Mouse (Mus musculus) limb, embryonic 11.5 days (tissue): ENCODE data around the gene Man2a2. TPM values are rescaled to one million over a fixed set of nuclear protein-coding genes. Genes with fewer than 3 reads are reported as not detected.

ENCODE experiments used
- ATAC-seq: fragments of 200-750 bp; cut with Nextera tagmentation; 2 replicates; pipeline ENCODE4 v1.8.0; 2017; ENCODE audit warnings: low read depth; ENCODE audit not compliant: insufficient number of reproducible peaks, low FRiP score, low TSS enrichment
- DNase-seq: peaks from one replicate; pipeline ENCODE4 v3.0.0-alpha.2; 2015; ENCODE audit warnings: low spot score
- H3K27ac ChIP-seq: fragments of 300-500 bp; sonication (generic); replicated peaks from 2 replicates; pipeline ENCODE4 v1.5.1; 2014; ENCODE audit warnings: low read depth, mild to moderate bottlenecking, low read length
- H3K27me3 ChIP-seq: fragments of 300-500 bp; sonication (generic); 2 replicates; pipeline ENCODE4 v1.6.1; 2014; ENCODE audit warnings: mild to moderate bottlenecking, low read length, mixed read lengths; ENCODE audit not compliant: control insufficient read depth, insufficient read depth
- H3K36me3 ChIP-seq: fragments of 300-500 bp; sonication (generic); 2 replicates; pipeline ENCODE4 v1.6.1; 2014; ENCODE audit warnings: mild to moderate bottlenecking, low read length, moderate library complexity, mixed read lengths; ENCODE audit not compliant: control insufficient read depth, insufficient read depth
- H3K4me1 ChIP-seq: fragments of 300-500 bp; sonication (generic); 2 replicates; pipeline ENCODE4 v1.6.1; 2014; ENCODE audit warnings: low read length, mixed read lengths; ENCODE audit not compliant: control insufficient read depth, insufficient read depth
- H3K4me2 ChIP-seq: fragments of 300-500 bp; sonication (generic); 2 replicates; pipeline ENCODE4 v1.6.1; 2014; ENCODE audit warnings: low read depth, mild to moderate bottlenecking, moderate library complexity; ENCODE audit not compliant: severe bottlenecking
- H3K4me3 ChIP-seq: fragments of 300-500 bp; sonication (generic); 2 replicates; pipeline ENCODE4 v1.5.1; 2014; ENCODE audit warnings: low read depth, low read length
- H3K9ac ChIP-seq: fragments of 300-500 bp; sonication (generic); 2 replicates; pipeline ENCODE4 v1.6.1; 2014; ENCODE audit warnings: mild to moderate bottlenecking, low read length
- H3K9me3 ChIP-seq: fragments of 300-500 bp; sonication (generic); 2 replicates; pipeline ENCODE4 v1.6.1; 2016; ENCODE audit warnings: low read length; ENCODE audit not compliant: control insufficient read depth
- WGBS: fragments of 180-500 bp; shearing (Covaris S2); extraction: QIAGEN DNeasy Blood & Tissue Kit; methylation state at CpG from one replicate; pipeline ENCODE4 v1.1.7; 2014; 5-methylcytosine and 5-hydroxymethylcytosine counted together
- polyA plus RNA-seq: library from polyadenylated mRNA; unstranded; fragments of >200 nt; fragmentation: Nextera tagmentation; extraction: Ambion mirVana; gene quantifications from 2 replicates; pipeline ENCODE4 v1.2.1, GENCODE M21; 2014

The Man2a2 gene
- polyA plus RNA-seq, 1 experiment from 2014 or later, result 12.5 TPM

DNA sequence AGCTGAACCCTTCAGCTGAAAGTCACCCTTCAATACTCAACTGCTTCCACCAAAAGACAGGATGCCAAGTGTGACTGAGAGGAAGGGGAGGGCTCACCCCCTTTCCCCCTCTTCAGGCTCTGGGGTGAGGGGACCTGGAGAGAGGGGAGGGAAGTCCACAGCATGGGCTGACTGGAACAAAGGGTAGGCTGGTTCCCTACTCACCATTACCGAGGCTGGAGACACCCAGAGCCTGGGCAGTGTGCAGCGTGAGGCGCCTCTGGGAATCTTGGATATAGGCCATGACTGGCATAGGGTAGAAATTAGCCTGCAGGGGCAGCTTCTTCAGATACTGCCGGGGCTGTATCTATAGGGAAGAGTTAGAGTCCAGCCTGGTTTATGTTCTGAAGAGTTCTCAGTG is 13.1 kb downstream of the Man2a2 start:
- ATAC-seq (no peak), DNase-seq (no peak)
- Histone ChIP-seq H3K4me1 (no peaks in the 10 kb centered on the region), H3K27me3 (no peaks in the 10 kb centered on the region), H3K36me3 (peaks cover 35% of the 10 kb centered on the region), H3K9me3 (no peaks in the 10 kb centered on the region), H3K9ac (no peak overlapping the region), H3K27ac (no peak overlapping the region), H3K4me3 (no peak overlapping the region), H3K4me2 (no peak overlapping the region)
- 84% methylated on average over 4 of the region's 4 CpGs for WGBS

DNA sequence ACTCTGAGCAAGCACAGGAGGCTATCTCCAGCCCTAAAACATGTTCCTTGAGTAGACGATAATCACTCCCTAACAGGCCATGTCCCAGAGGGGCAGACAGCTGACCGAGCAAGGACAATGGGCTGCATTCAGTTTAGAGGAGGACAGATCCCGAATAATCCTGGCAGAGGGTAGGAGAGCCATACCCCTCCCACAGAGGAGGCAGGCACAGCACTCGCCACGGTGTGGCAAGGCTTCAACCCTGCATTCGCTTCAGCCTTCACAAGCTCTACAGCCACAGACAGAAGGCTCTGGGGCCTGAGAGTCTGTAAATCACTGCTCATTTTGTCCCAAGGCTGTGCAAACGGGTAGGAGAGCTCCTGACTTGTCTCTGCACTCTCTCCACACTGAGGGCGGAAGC is 14.0 kb downstream of the Man2a2 start:
- DNase-seq (no peak), ATAC-seq (no peak)
- no peak overlapping the region for H3K27ac ChIP-seq

DNA sequence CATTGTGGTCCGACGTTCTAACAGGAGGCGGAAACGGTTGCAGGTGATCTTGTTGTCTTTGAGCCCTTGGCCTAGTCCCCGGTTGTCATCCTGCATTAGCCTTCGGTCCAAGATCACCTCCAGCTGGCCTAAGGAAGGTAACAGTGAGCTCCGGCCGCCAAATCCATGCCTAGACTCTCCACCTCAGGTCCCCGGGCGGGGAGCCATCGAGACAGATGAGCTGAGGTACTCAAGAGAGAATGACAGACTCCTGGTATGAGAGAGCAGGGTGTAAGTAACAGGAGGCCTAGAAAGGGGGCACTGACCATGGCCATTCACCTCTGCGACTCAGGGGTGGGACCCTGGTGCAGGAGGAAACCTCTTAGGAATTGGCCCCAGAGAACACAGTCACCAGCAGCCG is 14.8 kb downstream of the Man2a2 start:
- H3K4me2 ChIP-seq, result no peak overlapping the region
- H3K27me3 ChIP-seq, result no peaks in the 10 kb centered on the region
- ATAC-seq (no peak), DNase-seq (no peak)
- WGBS, result 97% methylated on average over 13 of the region's 13 CpGs
- peaks cover 36% of the 10 kb centered on the region for H3K36me3 ChIP-seq
- no peak overlapping the region for H3K27ac ChIP-seq
- H3K4me1 ChIP-seq, result no peaks in the 10 kb centered on the region
- no peaks in the 10 kb centered on the region for H3K9me3 ChIP-seq
- H3K4me3 ChIP-seq, result no peak overlapping the region
- H3K9ac ChIP-seq, result no peak overlapping the region

More for the DNA sequence above, 14.0 kb downstream of the Man2a2 start:
- WGBS, result 77% methylated on average over 8 of the region's 8 CpGs
- no peaks in the 10 kb centered on the region for H3K9me3 ChIP-seq
- no peaks in the 10 kb centered on the region for H3K4me1 ChIP-seq
- H3K27me3 ChIP-seq, result no peaks in the 10 kb centered on the region
- no peak overlapping the region for H3K4me3 ChIP-seq
- no peak overlapping the region for H3K9ac ChIP-seq
- peaks cover 35% of the 10 kb centered on the region for H3K36me3 ChIP-seq
- H3K4me2 ChIP-seq, result no peak overlapping the region

DNA sequence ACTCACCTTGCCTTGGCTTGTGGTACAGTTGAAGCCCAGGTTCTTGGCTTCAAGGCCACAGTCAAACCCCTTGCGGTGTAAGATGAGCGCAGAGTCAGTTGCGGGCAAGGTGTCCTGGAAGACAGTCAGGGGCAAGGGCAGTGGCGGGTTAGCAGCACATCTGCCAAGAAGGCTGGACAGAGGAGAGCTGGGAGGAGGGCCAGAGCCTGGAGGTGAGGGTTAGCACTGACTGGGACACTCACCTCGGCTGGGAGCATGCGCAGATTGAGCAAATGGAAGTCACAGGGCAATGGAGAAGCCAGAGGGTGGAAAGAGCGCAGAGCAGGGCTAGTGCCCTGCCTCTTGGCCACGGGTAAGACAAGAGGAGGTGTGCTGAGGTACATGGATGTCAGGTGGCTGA is 18.3 kb downstream of the Man2a2 start:
- ATAC-seq (no peak), DNase-seq (no peak)
- H3K27ac ChIP-seq, result no peak overlapping the region
- H3K4me2 ChIP-seq, result no peak overlapping the region
- H3K36me3 ChIP-seq, result peaks cover 30% of the 10 kb centered on the region
- peaks cover 7% of the 10 kb centered on the region; the same call in 1 of the 2 replicates for H3K4me1 ChIP-seq
- no peaks in the 10 kb centered on the region for H3K9me3 ChIP-seq
- no peak overlapping the region for H3K9ac ChIP-seq
- no peak overlapping the region for H3K4me3 ChIP-seq
- 86% methylated on average over 8 of the region's 8 CpGs for WGBS
- no peaks in the 10 kb centered on the region for H3K27me3 ChIP-seq

DNA sequence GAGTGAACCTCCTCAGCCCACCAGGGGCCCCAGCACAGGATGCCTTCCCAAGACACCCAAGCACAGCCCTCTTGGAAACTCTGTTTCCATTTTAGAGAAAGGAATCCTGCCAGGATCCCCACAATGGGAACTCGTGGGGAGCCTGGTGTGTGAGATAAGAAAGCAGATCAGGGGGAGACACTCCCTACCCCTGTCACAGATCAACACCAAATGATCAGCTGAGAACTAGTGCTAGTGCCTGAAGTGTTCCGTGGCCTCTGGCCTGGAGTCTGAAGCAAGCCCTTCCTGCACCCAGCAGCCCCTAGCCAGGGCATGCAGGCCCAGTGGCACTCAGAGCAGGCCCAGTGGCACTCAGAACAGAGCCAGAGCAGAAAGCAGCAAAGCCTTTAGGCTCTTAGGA is 20.4 kb downstream of the Man2a2 start:
- no peak overlapping the region for H3K9ac ChIP-seq
- no peak overlapping the region for H3K4me3 ChIP-seq
- peaks cover 17% of the 10 kb centered on the region for H3K4me1 ChIP-seq
- H3K4me2 ChIP-seq, result no peak overlapping the region
- no peaks in the 10 kb centered on the region for H3K9me3 ChIP-seq
- no peak overlapping the region for H3K27ac ChIP-seq
- H3K36me3 ChIP-seq, result peaks cover 23% of the 10 kb centered on the region; the same call in 1 of the 2 replicates
- DNase-seq, result no peak
- no peak for ATAC-seq
- H3K27me3 ChIP-seq, result no peaks in the 10 kb centered on the region
- 84% methylated on average over 2 of the region's 2 CpGs for WGBS

DNA sequence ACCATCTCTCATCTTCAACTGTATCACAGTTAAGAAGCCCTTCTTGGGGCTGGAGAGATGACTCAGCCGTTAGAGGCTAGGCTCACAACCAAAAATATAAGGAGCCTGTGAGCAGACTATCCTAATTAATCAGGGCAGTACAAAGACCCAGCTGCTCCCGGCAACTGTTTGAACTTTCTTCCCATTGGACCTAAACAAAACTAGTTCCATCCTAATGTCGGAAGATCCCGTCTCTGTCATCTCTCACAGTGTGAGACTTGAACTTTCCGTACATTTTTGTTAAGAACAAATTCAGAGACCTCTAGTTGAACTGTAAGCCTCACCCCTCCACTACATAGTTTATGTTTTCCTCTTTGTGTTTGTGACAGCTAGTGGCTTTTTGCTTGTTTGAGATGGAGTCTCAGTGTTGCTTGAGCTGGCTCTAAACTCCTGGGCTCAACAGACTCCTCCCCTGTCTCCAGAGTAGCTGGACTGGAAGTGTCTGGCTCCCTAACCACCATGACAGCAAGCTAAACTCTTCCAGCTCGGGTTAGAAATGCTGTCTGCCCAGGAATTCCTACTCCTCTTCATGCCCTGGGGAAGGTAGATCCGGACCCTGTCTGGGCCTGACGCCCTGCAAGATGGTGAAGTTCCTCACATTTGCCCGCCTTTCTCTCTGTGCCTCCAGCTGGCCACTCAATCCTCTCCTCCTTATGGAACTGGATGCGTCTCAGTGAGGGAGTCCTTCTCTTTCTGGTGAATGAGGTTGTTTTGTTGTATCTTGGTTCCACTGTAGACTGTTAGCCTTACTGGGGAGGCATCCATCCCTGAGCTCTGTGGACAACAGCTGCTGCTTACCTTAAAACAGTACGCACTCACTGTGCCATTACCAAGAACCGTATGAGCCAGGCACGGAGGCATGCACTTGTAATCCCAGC is 23.2 kb downstream of the Man2a2 start:
- no peak overlapping the region for H3K4me2 ChIP-seq
- ATAC-seq (no peak), DNase-seq (no peak)
- no peak overlapping the region; the same call in none of the 2 replicates for H3K27ac ChIP-seq
- WGBS, result 60% methylated on average over 13 of the region's 13 CpGs
- peaks cover 13% of the 10 kb centered on the region; the same call in 1 of the 2 replicates for H3K36me3 ChIP-seq
- no peaks in the 10 kb centered on the region for H3K9me3 ChIP-seq
- H3K9ac ChIP-seq, result no peak overlapping the region
- no peaks in the 10 kb centered on the region for H3K27me3 ChIP-seq
- H3K4me1 ChIP-seq, result peaks cover 21% of the 10 kb centered on the region
- H3K4me3 ChIP-seq, result no peak overlapping the region

DNA sequence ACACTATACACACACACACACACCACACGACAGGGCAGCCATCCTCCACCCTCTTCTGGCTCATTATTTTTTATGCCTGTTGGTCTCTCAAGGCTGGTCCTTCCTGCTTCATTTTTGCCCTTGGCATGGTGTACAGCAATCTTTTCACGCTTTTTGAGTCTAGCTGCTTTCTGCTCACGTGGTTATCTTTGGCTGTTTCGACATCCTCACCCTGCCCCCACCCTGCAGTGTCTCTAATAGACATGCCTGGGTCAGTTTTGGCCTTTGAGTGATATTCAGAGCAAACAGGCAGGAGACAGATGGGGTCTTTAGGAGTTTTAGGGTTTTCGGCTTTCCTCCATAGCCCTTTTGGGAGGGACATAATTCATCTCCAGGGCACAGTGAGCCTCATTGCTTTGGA is 24.3 kb downstream of the Man2a2 start:
- H3K4me2 ChIP-seq, result no peak overlapping the region
- no peak overlapping the region for H3K4me3 ChIP-seq
- H3K4me1 ChIP-seq, result peaks cover 21% of the 10 kb centered on the region
- ATAC-seq, result no peak
- WGBS, result 84% methylated on average over 5 of the region's 5 CpGs
- H3K27ac ChIP-seq, result no peak overlapping the region
- no peaks in the 10 kb centered on the region for H3K9me3 ChIP-seq
- no peak overlapping the region for H3K9ac ChIP-seq
- no peaks in the 10 kb centered on the region for H3K27me3 ChIP-seq
- no peak for DNase-seq
- H3K36me3 ChIP-seq, result peaks cover 11% of the 10 kb centered on the region; the same call in 1 of the 2 replicates

DNA sequence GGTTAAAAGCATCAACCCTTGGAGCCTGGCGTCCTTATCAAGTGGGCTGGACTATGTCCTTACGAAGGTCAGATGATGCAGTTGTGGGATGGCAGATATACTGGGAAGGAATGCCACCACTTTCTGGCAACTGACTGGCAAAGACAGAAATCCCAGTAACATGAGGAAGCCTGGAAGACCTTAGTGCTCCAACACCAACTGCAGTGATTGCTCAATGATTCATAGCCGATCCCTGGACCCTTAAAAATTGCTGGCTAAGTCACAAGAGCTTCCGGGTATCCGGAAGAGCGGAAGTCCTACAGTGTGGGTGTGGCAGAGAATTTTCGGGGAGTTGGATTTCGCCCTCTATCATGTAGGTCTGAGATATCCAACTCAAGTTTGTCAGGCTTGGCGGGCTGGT is 25.0 kb downstream of the Man2a2 start:
- no peak overlapping the region for H3K4me3 ChIP-seq
- H3K9me3 ChIP-seq, result no peaks in the 10 kb centered on the region
- no peak overlapping the region for H3K9ac ChIP-seq
- DNase-seq, result no peak
- 91% methylated on average over 9 of the region's 9 CpGs for WGBS
- no peak overlapping the region for H3K4me2 ChIP-seq
- H3K4me1 ChIP-seq, result peaks cover 22% of the 10 kb centered on the region
- no peak overlapping the region for H3K27ac ChIP-seq
- H3K36me3 ChIP-seq, result peaks cover 6% of the 10 kb centered on the region; the same call in 1 of the 2 replicates
- no peaks in the 10 kb centered on the region for H3K27me3 ChIP-seq
- no peak for ATAC-seq
